Mouse (Mus musculus) spleen, adult 2 months (tissue): Measurements from ENCODE around the gene Ptpro.

Source experiments
- CTCF ChIP-seq: fragments of 200-500 bp; IDR thresholded peaks from 2 replicates; pipeline ENCODE4 v1.5.1; 2011; ENCODE audit warnings: mild to moderate bottlenecking, inconsistent platforms; ENCODE audit not compliant: insufficient read depth, insufficient read length, insufficient replicate concordance; ENCODE audit errors: extremely low read depth
- POLR2A ChIP-seq: fragments of 200-500 bp; IDR thresholded peaks from 2 replicates; pipeline ENCODE4 v1.6.1; 2011; ENCODE audit warnings: low read depth, low read length, inconsistent platforms

DNA sequence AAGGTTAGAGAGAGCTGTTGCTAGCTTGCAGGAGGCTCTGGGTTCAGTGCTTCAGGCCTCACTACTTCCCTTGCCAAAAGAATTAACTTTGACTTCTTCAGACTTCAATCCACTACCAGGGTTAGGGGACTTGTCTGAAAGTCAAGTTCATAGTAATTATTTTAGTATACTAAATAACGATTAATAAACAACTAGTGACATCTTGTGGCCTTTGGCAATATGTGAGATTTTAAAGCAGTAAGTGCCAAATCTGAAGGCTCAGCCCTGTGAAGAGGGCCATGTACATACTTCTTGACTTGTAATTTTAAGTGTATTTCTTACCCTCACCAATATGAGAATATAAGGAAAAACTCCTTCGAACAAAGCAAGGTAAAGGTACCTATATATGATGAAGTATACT is 145.2 kb downstream of the Ptpro start:
- TF ChIP-seq POLR2A (no peak), CTCF (no peak)
